Mouse (Mus musculus) lung, adult 10 weeks (tissue): ENCODE results near the gene Galk2. TPM values are rescaled to one million over a fixed set of nuclear protein-coding genes. Genes with fewer than 3 reads are reported as not detected.

Source experiments
- polyA plus RNA-seq: library from polyadenylated mRNA; stranded (reverse); fragments of 350-450 nt; fragmentation: Illumina TruSeq; extraction: RNeasy Lipid Tissue Mini Kit (QIAGEN cat#74804); gene quantifications from one replicate; pipeline ENCODE4 v1.2.3, GENCODE M21; 2014; ENCODE audit warnings: low read depth, low replicate concordance; ENCODE audit not compliant: insufficient read depth

Gene Galk2
- 21.2 TPM for polyA plus RNA-seq

GRCm38 (mm10) chr2:125858521-125859280, at the start of gene Galk2, which contains the start of gene Cops2:
Gene Galk2, plus strand, starts transcription at chr2:125859109.
Gene Cops2, minus strand, starts transcription at chr2:125859139.

Other genes starting within 250 kb of the Galk2 start
- 1.1 TPM for gene Cep152, start 234.0 kb upstream of the Galk2 start, polyA plus RNA-seq
- gene Eid1, start 186.0 kb upstream of the Galk2 start, polyA plus RNA-seq, result 76.8 TPM
- 0.21 TPM for gene Shc4, start 135.0 kb upstream of the Galk2 start, polyA plus RNA-seq
- 24.1 TPM for gene Secisbp2l, start 76.2 kb upstream of the Galk2 start, polyA plus RNA-seq
- gene Cops2, start within 50 bp of the Galk2 start, polyA plus RNA-seq, result 38.1 TPM
- gene Fgf7, start 175.5 kb downstream of the Galk2 start, polyA plus RNA-seq, result 11.0 TPM